Mouse (Mus musculus) urinary bladder, adult 18-20 months (tissue): ENCODE results near the gene Rsad2.
"Not testable (repeated sequence)": the region's sequence is repeated elsewhere in the genome, so short reads cannot be mapped to it uniquely, and the experiment has no call there.

Source experiments
- DNase-seq, 2 experiments: peaks; one replicate each; pipeline ENCODE4 v3.0.0; 2022; ENCODE audit warnings: low spot score in 2 of 2, mixed read lengths in 2 of 2

The Rsad2 gene

GRCm38 (mm10) chr12:26446377-26447045 is 9.7 kb downstream of the Rsad2 start:
- DNase-seq = no peak

- no peak for DNase-seq
Observed at GRCm38 (mm10) chr12:26444511-26444910, 11.7 kb downstream of the Rsad2 start.

GRCm38 (mm10) chr12:26444054-26444453 is 12.2 kb downstream of the Rsad2 start:
- DNase-seq = peak; percentile 36 to 50

GRCm38 (mm10) chr12:26439366-26439765 is 16.9 kb downstream of the Rsad2 start:
- DNase-seq = no peak

- DNase-seq = no peak
Observed at GRCm38 (mm10) chr12:26437950-26438349, 18.3 kb downstream of the Rsad2 start.

GRCm38 (mm10) chr12:26436334-26436733 is 19.9 kb downstream of the Rsad2 start:
- DNase-seq = no peak

- DNase-seq = not testable (repeated sequence)
Observed at GRCm38 (mm10) chr12:26428771-26429170, 27.5 kb downstream of the Rsad2 start.

GRCm38 (mm10) chr12:26424841-26425240 is 31.4 kb downstream of the Rsad2 start:
- DNase-seq = no peak

GRCm38 (mm10) chr12:26418322-26418721 is 37.9 kb downstream of the Rsad2 start:
- no peak for DNase-seq

- DNase-seq = no peak
Observed at GRCm38 (mm10) chr12:26416636-26417295, 39.5 kb downstream of the Rsad2 start.

GRCm38 (mm10) chr12:26415104-26415771 is 41.0 kb downstream of the Rsad2 start, which contains the start of gene Rnf144a:
TSS of gene Rnf144a (minus strand) at chr12:26415254.
- DNase-seq = peak; percentile 58 to 86

- peak in 1 of 2 experiments; percentile 58 for DNase-seq
Observed at GRCm38 (mm10) chr12:26414451-26415103, 41.7 kb downstream of the Rsad2 start.

- DNase-seq = no peak
Observed at GRCm38 (mm10) chr12:26413961-26414411, 42.3 kb downstream of the Rsad2 start.

GRCm38 (mm10) chr12:26412802-26413201 is 43.5 kb downstream of the Rsad2 start:
- DNase-seq = no peak

- no peak for DNase-seq
Observed at GRCm38 (mm10) chr12:26411841-26412450, 44.3 kb downstream of the Rsad2 start.

- DNase-seq = no peak
Observed at GRCm38 (mm10) chr12:26410443-26410842, 45.8 kb downstream of the Rsad2 start.

GRCm38 (mm10) chr12:26408707-26409106 is 47.5 kb downstream of the Rsad2 start:
- no peak for DNase-seq

- peak in 1 of 2 experiments; percentile 23 for DNase-seq
Observed at GRCm38 (mm10) chr12:26404781-26405702, 51.2 kb downstream of the Rsad2 start.

- no peak for DNase-seq
Observed at GRCm38 (mm10) chr12:26403372-26404125, 52.7 kb downstream of the Rsad2 start.
